Mouse (Mus musculus): ENCODE measurements around the gene Pde4b. TPM values are rescaled to one million over a fixed set of nuclear protein-coding genes. Genes with fewer than 3 reads are reported as not detected.

Gene Pde4b
- total and polyA plus RNA-seq, 3 experiments: 0.62 to 6.8 (median 3.1) TPM

- DNase-seq: no peak
Measured at GRCm38 (mm10) chr4:102574666-102575254, 487.4 kb downstream of the Pde4b start.

GRCm38 (mm10) chr4:102576109-102576508, 488.8 kb downstream of the Pde4b start:
- no peak for DNase-seq

- DNase-seq: no peak
Measured at GRCm38 (mm10) chr4:102577636-102578035, 490.3 kb downstream of the Pde4b start.

GRCm38 (mm10) chr4:102579051-102579450, 491.7 kb downstream of the Pde4b start:
- no peak for DNase-seq

- DNase-seq: no peak
Measured at GRCm38 (mm10) chr4:102579746-102580145, 492.4 kb downstream of the Pde4b start.

- no peak for DNase-seq
Measured at GRCm38 (mm10) chr4:102582165-102582749, 494.9 kb downstream of the Pde4b start.

GRCm38 (mm10) chr4:102582963-102583362, 495.6 kb downstream of the Pde4b start:
- no peak for DNase-seq

- DNase-seq: no peak
Measured at GRCm38 (mm10) chr4:102583469-102583868, 496.1 kb downstream of the Pde4b start.

- no peak for DNase-seq
Measured at GRCm38 (mm10) chr4:102584601-102585265, 497.4 kb downstream of the Pde4b start.

- DNase-seq: no peak
Measured at GRCm38 (mm10) chr4:102585541-102585940, 498.2 kb downstream of the Pde4b start.

- DNase-seq: no peak
Measured at GRCm38 (mm10) chr4:102586787-102587186, 499.4 kb downstream of the Pde4b start.

- peak; percentile 48 for DNase-seq
Measured at GRCm38 (mm10) chr4:102588668-102589455, 501.5 kb downstream of the Pde4b start.

- no peak for DNase-seq
Measured at GRCm38 (mm10) chr4:102589537-102590031, 502.2 kb downstream of the Pde4b start.

- DNase-seq: no peak
Measured at GRCm38 (mm10) chr4:102591798-102592197, 504.5 kb downstream of the Pde4b start.

- DNase-seq: no peak
Measured at GRCm38 (mm10) chr4:102592541-102592940, 505.2 kb downstream of the Pde4b start.

- DNase-seq: no peak
Measured at GRCm38 (mm10) chr4:102593631-102594030, 506.3 kb downstream of the Pde4b start.

GRCm38 (mm10) chr4:102594506-102594905, 507.2 kb downstream of the Pde4b start:
- no peak for DNase-seq

- DNase-seq: no peak
Measured at GRCm38 (mm10) chr4:102603968-102604367, 516.6 kb downstream of the Pde4b start.

GRCm38 (mm10) chr4:102605231-102605630, 517.9 kb downstream of the Pde4b start:
- DNase-seq: no peak

GRCm38 (mm10) chr4:102605722-102606341, 518.5 kb downstream of the Pde4b start:
- no peak for DNase-seq

GRCm38 (mm10) chr4:102606825-102607224, 519.5 kb downstream of the Pde4b start:
- DNase-seq: no peak

Measured in adrenal gland, adult 2 months (tissue).